Mouse (Mus musculus) myocyte (in vitro differentiated cells): ENCODE results near the gene Eaf1.

Experiments
- POLR2A ChIP-seq: IDR thresholded peaks from one replicate; pipeline ENCODE4 v1.6.1; 2011; ENCODE audit warnings: low read depth, mild to moderate bottlenecking, control low read depth, moderate library complexity; ENCODE audit not compliant: insufficient read length
- TCF12 ChIP-seq: IDR thresholded peaks from one replicate; pipeline ENCODE4 v1.6.1; 2011; ENCODE audit warnings: mild to moderate bottlenecking, control low read depth; ENCODE audit not compliant: poor library complexity, insufficient read depth, severe bottlenecking

DNA sequence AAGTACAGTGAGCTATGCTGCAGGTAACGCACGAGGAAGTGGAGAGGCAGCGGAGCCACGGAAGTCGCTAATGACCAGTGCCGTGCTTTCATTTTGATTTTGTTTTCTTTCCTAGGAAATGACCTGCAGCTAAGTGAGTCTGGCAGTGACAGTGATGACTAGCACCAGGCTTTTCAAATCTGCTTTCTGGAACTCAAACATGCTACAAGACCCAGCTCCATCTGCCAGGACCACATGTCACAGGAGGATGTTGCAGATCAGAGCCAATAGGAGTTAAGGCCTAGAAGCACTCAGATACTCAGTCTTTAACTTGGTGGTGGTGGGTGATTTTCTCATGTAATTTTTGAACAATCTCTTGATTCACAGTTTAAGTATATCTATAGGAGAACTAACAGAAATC lies 12.3 kb downstream of the Eaf1 start:
- no peak for TF ChIP-seq POLR2A
- no peak for TF ChIP-seq TCF12
